22 mouse cellular contexts compared by ENCODE assay signal in the genomic region with DNA sequence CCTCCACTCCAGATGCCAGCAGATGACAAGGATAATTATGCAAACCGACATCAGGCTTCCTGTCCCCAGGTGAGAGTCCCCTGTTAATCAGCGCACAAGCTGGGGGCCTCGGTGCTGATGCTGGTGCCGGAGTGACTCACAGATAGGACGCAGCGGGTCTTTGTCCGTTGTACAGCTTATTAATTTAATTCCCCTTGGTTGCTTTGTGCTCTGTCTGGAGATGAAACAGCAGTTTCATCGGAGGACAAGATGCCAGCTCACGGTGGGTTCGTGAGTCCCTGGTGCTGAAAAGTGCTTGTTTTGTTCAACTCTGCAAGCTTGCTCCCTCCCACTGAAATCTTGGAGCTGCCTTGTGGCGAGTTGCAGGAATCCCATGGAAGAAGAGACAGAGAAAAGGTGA. TPM values are rescaled to one million over a fixed set of nuclear protein-coding genes. Genes with fewer than 3 reads are reported as not detected.
"Had no signal": no experiment of that assay in that cellular context is flagged by ENCODE, and none has a peak within 500 bp of the region (broad histone marks: within the 10 kb centered on the region; RNA-seq: fewer than 3 reads in every experiment).

No protein-coding gene starts in this region.

- H3K9me3 ChIP-seq: limb, embryonic 15.5 days; liver, embryonic 12.5 days; neural tube, embryonic 15.5 days; stomach, embryonic 15.5 days had no signal

- H3K4me3 ChIP-seq: limb, embryonic 15.5 days; liver, embryonic 12.5 days; megakaryocyte, embryonic 14.5 days; myocyte; neural tube, embryonic 15.5 days; stomach, embryonic 15.5 days had no signal

- H3K27me3 ChIP-seq: limb, embryonic 15.5 days; liver, embryonic 12.5 days; megakaryocyte, embryonic 14.5 days; neural tube, embryonic 15.5 days; stomach, embryonic 15.5 days had no signal

- H3K4me2 ChIP-seq: limb, embryonic 15.5 days; liver, embryonic 12.5 days; lung, embryonic 14.5 days; neural tube, embryonic 15.5 days; stomach, embryonic 15.5 days had no signal

- H3K36me3 ChIP-seq: limb, embryonic 15.5 days; liver, embryonic 12.5 days; neural tube, embryonic 15.5 days; stomach, embryonic 15.5 days had no signal

- H3K27ac ChIP-seq: limb, embryonic 15.5 days; liver, embryonic 12.5 days; macrophage; neural tube, embryonic 15.5 days; stomach, embryonic 15.5 days had no signal

- H3K4me1 ChIP-seq: limb, embryonic 15.5 days; liver, embryonic 12.5 days; megakaryocyte, embryonic 14.5 days; stomach, embryonic 15.5 days had no signal

- H3K9ac ChIP-seq: limb, embryonic 15.5 days; liver, embryonic 12.5 days; lung, embryonic 14.5 days; neural tube, embryonic 15.5 days; stomach, embryonic 15.5 days had no signal

- ATAC-seq: liver, embryonic 12.5 days had no signal

- DNase-seq: kidney, adult 8-10 months; kidney, postnatal 25 days; layer of hippocampus, adult 9-11 months; layer of hippocampus, postnatal 36 days; lung, embryonic 14.5 days; lung, postnatal 14 days; right cerebral cortex, postnatal 4 days; spleen, adult 18-20 months; thymus, postnatal 36 days had no signal

RNA-seq across cellular contexts. Expression of gene Tcl1, which starts 11.8 kb away (rescaled TPM):
- polyA plus RNA-seq: kidney, embryonic 16.5 days; limb, embryonic 11.5 days; limb, embryonic 15.5 days; liver, embryonic 12.5 days; liver, embryonic 16.5 days; lung, embryonic 14.5 days; macrophage; myocyte; neural tube, embryonic 11.5 days; neural tube, embryonic 15.5 days; stomach, embryonic 15.5 days; thymus, postnatal 0 days had no signal

RNA-seq across cellular contexts. Expression of gene Tcl1b4, which starts 32.6 kb away (rescaled TPM):
- polyA plus RNA-seq: kidney, embryonic 16.5 days; limb, embryonic 11.5 days; limb, embryonic 15.5 days; liver, embryonic 12.5 days; liver, embryonic 16.5 days; lung, embryonic 14.5 days; macrophage; myocyte; neural tube, embryonic 11.5 days; neural tube, embryonic 15.5 days; stomach, embryonic 15.5 days; thymus, postnatal 0 days had no signal

RNA-seq across cellular contexts. Expression of gene Tcl1b3, which starts 43.5 kb away (rescaled TPM):
- polyA plus RNA-seq: kidney, embryonic 16.5 days; limb, embryonic 11.5 days; limb, embryonic 15.5 days; liver, embryonic 12.5 days; liver, embryonic 16.5 days; lung, embryonic 14.5 days; macrophage; myocyte; neural tube, embryonic 11.5 days; neural tube, embryonic 15.5 days; stomach, embryonic 15.5 days; testis, adult 2 months; thymus, postnatal 0 days had no signal

RNA-seq across cellular contexts. Expression of gene Tcl1b5, which starts 58.2 kb away (rescaled TPM):
- polyA plus RNA-seq: kidney, embryonic 16.5 days; limb, embryonic 11.5 days; limb, embryonic 15.5 days; liver, embryonic 12.5 days; liver, embryonic 16.5 days; lung, embryonic 14.5 days; macrophage; neural tube, embryonic 11.5 days; neural tube, embryonic 15.5 days; stomach, embryonic 15.5 days; testis, adult 2 months; thymus, postnatal 0 days had no signal
